Mouse (Mus musculus) 3T3-L1 (cell line): ENCODE measurements at regions not wholly inside any gene's neighbourhood (a gene's known extent, or its start where the extent isn't known, plus 50 kb on each side); places are given as distances from the start of the nearest gene placed in this dataset.

Experiments used
- DNase-seq: peaks from one replicate; pipeline ENCODE4 v3.0.0-alpha.2; 2015; ENCODE audit warnings: low read depth, low spot score

- no peak for DNase-seq
Observed at GRCm38 (mm10) chr8:54451323-54452021, 77.9 kb upstream of the Asb5 start.

- DNase-seq, result no peak
Observed at GRCm38 (mm10) chr8:54464977-54465376, 64.4 kb upstream of the Asb5 start.

GRCm38 (mm10) chr8:54465458-54466102 lies 63.8 kb upstream of the Asb5 start:
- no peak for DNase-seq
